10 mouse cellular contexts compared by ENCODE assay signal in genomic region chr16:92845244-92846225, GRCm38 (mm10). TPM values are rescaled to one million over a fixed set of nuclear protein-coding genes. Genes with fewer than 3 reads are reported as not detected.
DNase-seq lines count a peak whose midpoint lies in the region; ATAC-seq and TF ChIP-seq lines count a peak whose summit lies in the region.
"Had no signal": no experiment of that assay in that cellular context is flagged by ENCODE, and none has a peak within 500 bp of the region (broad histone marks: within the 10 kb centered on the region; RNA-seq: fewer than 3 reads in every experiment).

No protein-coding gene starts in this region.

- peak; percentile 79 for ATAC-seq in lung, postnatal 0 days
- ATAC-seq in intestine, embryonic 16.5 days: peak; percentile 71

- H3K4me3 ChIP-seq in heart, embryonic 10.5 days: peak overlapping the region; percentile 24; the same call in 1 of the 2 replicates
- H3K4me3 ChIP-seq in lung, postnatal 0 days (ENCODE audit: low read depth, low read length): no peak overlapping the region
- H3K4me3 ChIP-seq in lung, adult 2 months (replicated peaks; ENCODE audit: extremely low read depth, low read depth, low read length): no peak overlapping the region
- H3K4me3 ChIP-seq in intestine, embryonic 16.5 days (ENCODE audit: low read length): no peak overlapping the region

- H3K9me3 ChIP-seq in heart, embryonic 10.5 days: no peaks in the 10 kb centered on the region
- no peaks in the 10 kb centered on the region for H3K9me3 ChIP-seq in lung, postnatal 0 days (ENCODE audit: low read length)
- H3K9me3 ChIP-seq in intestine, embryonic 16.5 days (ENCODE audit: control insufficient read depth, low read length): no peaks in the 10 kb centered on the region

- H3K4me1 ChIP-seq in heart, embryonic 10.5 days: peaks cover 6% of the 10 kb centered on the region; the same call in 1 of the 2 replicates
- no peaks in the 10 kb centered on the region for H3K4me1 ChIP-seq in lung, postnatal 0 days (ENCODE audit: insufficient read depth, low read depth, low read length)
- 0 out of 2 replicates have a peak, but pooled peaks cover 3% of the 10 kb centered on the region for H3K4me1 ChIP-seq in lung, adult 2 months (ENCODE audit: control insufficient read depth, insufficient read depth, low read length)
- peaks cover 3% of the 10 kb centered on the region; the same call in 1 of the 2 replicates for H3K4me1 ChIP-seq in intestine, embryonic 16.5 days (ENCODE audit: control insufficient read depth, insufficient read depth, low read length)

- TF ChIP-seq CTCF in lung, postnatal 0 days (IDR thresholded peaks at IDR 0.05): no peak
- TF ChIP-seq CTCF in lung, adult 2 months (IDR thresholded peaks at IDR 0.05; ENCODE audit: insufficient read depth, low read length): no peak

- H3K27me3 ChIP-seq in heart, embryonic 10.5 days (ENCODE audit: insufficient read depth, poor library complexity, severe bottlenecking): peaks cover 24% of the 10 kb centered on the region
- H3K27me3 ChIP-seq in lung, postnatal 0 days (replicated peaks; ENCODE audit: insufficient read depth, low read length): no peaks in the 10 kb centered on the region
- H3K27me3 ChIP-seq in intestine, embryonic 16.5 days (replicated peaks; ENCODE audit: control insufficient read depth, insufficient read depth, low read length): no peaks in the 10 kb centered on the region

- no peak for TF ChIP-seq POLR2A in lung, adult 2 months (IDR thresholded peaks at IDR 0.05; ENCODE audit: borderline replicate concordance, extremely low read depth, low read depth, low read length)

- intact Hi-C loops in heart, postnatal 14 days (cut with DNase I): no loop called here

- no peaks in the 10 kb centered on the region for H3K36me3 ChIP-seq in heart, embryonic 10.5 days
- no peaks in the 10 kb centered on the region for H3K36me3 ChIP-seq in lung, postnatal 0 days (ENCODE audit: insufficient read depth, low read length)
- H3K36me3 ChIP-seq in intestine, embryonic 16.5 days (ENCODE audit: control insufficient read depth, insufficient read depth, low read length): no peaks in the 10 kb centered on the region

- no peak for DNase-seq in heart, embryonic 10.5 days (ENCODE audit: low spot score)
- no peak for DNase-seq in heart, postnatal 14 days
- peak; percentile 54 for DNase-seq in lung, postnatal 0 days (ENCODE audit: low spot score)
- DNase-seq in lung, adult 2 months: no peak
- DNase-seq in retina, postnatal 1 day: peak; percentile 33
- DNase-seq in MN1 (ENCODE audit: low spot score): no peak
- DNase-seq in spleen, postnatal 10 days (ENCODE audit: low spot score in 2 of 2): no peak
- DNase-seq: gastrocnemius, postnatal 36 days had no signal

- 58% methylated on average over 26 of the region's 26 CpGs for WGBS in heart, embryonic 10.5 days
- WGBS in lung, postnatal 0 days: 28% methylated on average over 26 of the region's 26 CpGs
- WGBS in lung, adult 2 months: 29% methylated on average over 26 of the region's 26 CpGs
- 40% methylated on average over 26 of the region's 26 CpGs for WGBS in intestine, embryonic 16.5 days

- H3K9ac ChIP-seq in lung, postnatal 0 days (replicated peaks; ENCODE audit: low read depth): no peak overlapping the region
- peak overlapping the region; percentile 34; the same call in 1 of the 2 replicates for H3K9ac ChIP-seq in intestine, embryonic 16.5 days (ENCODE audit: low read depth, low read length)

- TF ChIP-seq EP300 in lung, postnatal 0 days (IDR thresholded peaks at IDR 0.05): peak; percentile 51

- H3K4me2 ChIP-seq in lung, postnatal 0 days (replicated peaks; ENCODE audit: low read depth, low read length): peak overlapping the region; percentile 22
- H3K4me2 ChIP-seq in intestine, embryonic 16.5 days (ENCODE audit: low read depth, low read length): 0 out of 2 replicates have a peak overlapping the region, but pooled peaks have one; percentile 13
- H3K4me2 ChIP-seq: liver, embryonic 11.5 days had no signal

- H3K27ac ChIP-seq in heart, embryonic 10.5 days: 0 out of 2 replicates have a peak overlapping the region, but pooled peaks have one; percentile 23
- peak overlapping the region; percentile 2; the same call in 1 of the 2 replicates for H3K27ac ChIP-seq in lung, postnatal 0 days (ENCODE audit: low read length)
- peak overlapping the region; percentile 71 for H3K27ac ChIP-seq in intestine, embryonic 16.5 days (ENCODE audit: low read length)

RNA-seq across cellular contexts. Expression of gene Runx1, which starts 19.6 kb away (rescaled TPM):
- 1.0 and 2.5 TPM in 2 replicates for polyA plus RNA-seq in heart, embryonic 10.5 days (2016; fragmentation: Nextera tagmentation; extraction: Ambion mirVana)
- total RNA-seq in heart, postnatal 14 days (2021): 1 to 10 TPM; 2.4 to 4.9 TPM
- 9.1 and 11.3 TPM in 2 replicates for polyA plus RNA-seq in lung, postnatal 0 days (2015; fragmentation: Nextera tagmentation; extraction: Ambion mirVana)
- 32.5 and 34.0 TPM in 2 replicates for polyA plus RNA-seq in lung, adult 2 months (2012; rRNA removed)
- 1.9 and 2.3 TPM in 2 replicates for polyA plus RNA-seq in intestine, embryonic 16.5 days (2015; fragmentation: Nextera tagmentation; extraction: Ambion mirVana)

Comparison
In these comparisons a context has a peak if more than half of its experiments do, and no peak if none do; other contexts are left out.
1. DNase-seq: peak in lung, postnatal 0 days (single experiment) and retina, postnatal 1 day (single experiment); none in heart, embryonic 10.5 days (single experiment), heart, postnatal 14 days (0 of 2), lung, adult 2 months (single experiment), MN1 (single experiment) and spleen, postnatal 10 days (0 of 2).
2. H3K27ac ChIP-seq: peak in every context shown above with its lines; median percentile 71 in intestine, embryonic 16.5 days; 23 in heart, embryonic 10.5 days; 2 in lung, postnatal 0 days.